Mouse (Mus musculus): ENCODE measurements around the gene Bahd1. TPM values are rescaled to one million over a fixed set of nuclear protein-coding genes. Genes with fewer than 3 reads are reported as not detected.

Gene Bahd1
- total and polyA plus RNA-seq, 3 experiments, result 14.1 to 37.8 (median 32.1) TPM

GRCm38 (mm10) chr2:118882840-118883679 lies 17.1 kb upstream of the Bahd1 start (continued):
- TF ChIP-seq ELF1 (IDR thresholded peaks at IDR 0.05; ENCODE audit: low read depth, low read length), result no peak; the same call in 1 of the 2 replicates
- TF ChIP-seq POLR2A (IDR thresholded peaks at IDR 0.05; ENCODE audit: low read depth, low read length), result no peak
- TF ChIP-seq EP300 (IDR thresholded peaks at IDR 0.05; ENCODE audit: low read length), result peak; percentile 55; the same call in 1 of the 2 replicates
- no peak for TF ChIP-seq MAFK (IDR thresholded peaks at IDR 0.05; ENCODE audit: insufficient replicate concordance, low read length)
- TF ChIP-seq IRF4 (IDR thresholded peaks at IDR 0.05; ENCODE audit: low read depth, low read length), result peak; percentile 75
- peak; percentile 2; the same call in 1 of the 2 replicates for TF ChIP-seq MYC (IDR thresholded peaks at IDR 0.05; ENCODE audit: low read depth, low read length)
- peak; percentile 55 for TF ChIP-seq CHD2 (IDR thresholded peaks at IDR 0.05; ENCODE audit: low read length)
- no peak for TF ChIP-seq ZKSCAN1 (IDR thresholded peaks at IDR 0.05; ENCODE audit: borderline replicate concordance, low read depth, low read length)
- no peak for TF ChIP-seq JUND (conservative IDR thresholded peaks at IDR 0.05; ENCODE audit: low read depth, low read length)
- TF ChIP-seq PAX5 (IDR thresholded peaks at IDR 0.05; ENCODE audit: low read length), result no peak
- peak; percentile 89 for TF ChIP-seq SMC3 (IDR thresholded peaks at IDR 0.05; ENCODE audit: low read depth, low read length)
- peak; percentile 6; the same call in 1 of the 2 replicates for TF ChIP-seq HCFC1 (IDR thresholded peaks at IDR 0.05; ENCODE audit: low read depth, low read length)
- no peak for TF ChIP-seq E2F4 (IDR thresholded peaks at IDR 0.05; ENCODE audit: insufficient replicate concordance, low read depth, low read length)
- no peak for TF ChIP-seq CHD1 (IDR thresholded peaks at IDR 0.05; ENCODE audit: low read depth, low read length)
- TF ChIP-seq MAX (IDR thresholded peaks at IDR 0.05; ENCODE audit: low read length), result peak; percentile 23; the same call in 1 of the 2 replicates
- TF ChIP-seq JUN (IDR thresholded peaks at IDR 0.05; ENCODE audit: insufficient read depth, low read depth, low read length), result no peak
- TF ChIP-seq TBP (conservative IDR thresholded peaks at IDR 0.05; ENCODE audit: low read depth, low read length), result no peak
- no peak for TF ChIP-seq USF2 (conservative IDR thresholded peaks at IDR 0.05; ENCODE audit: low read depth, low read length)

GRCm38 (mm10) chr2:118887440-118887839 lies 12.7 kb upstream of the Bahd1 start:
- peaks cover 17 to 64% of the 10 kb centered on the region in 2 experiments for H3K4me1 ChIP-seq (ENCODE audit: control insufficient read depth in 1 of 2, insufficient read depth in 2 of 2)
- TF ChIP-seq CHD1 (IDR thresholded peaks at IDR 0.05; ENCODE audit: low read depth, low read length) (no peak), POLR2A (IDR thresholded peaks at IDR 0.05; ENCODE audit: low read depth, low read length) (no peak), CHD2 (IDR thresholded peaks at IDR 0.05; ENCODE audit: low read length) (no peak), MAX (IDR thresholded peaks at IDR 0.05; ENCODE audit: low read length) (no peak), SMC3 (IDR thresholded peaks at IDR 0.05; ENCODE audit: low read depth, low read length) (no peak), EP300 (IDR thresholded peaks at IDR 0.05; ENCODE audit: low read length) (no peak), TBP (conservative IDR thresholded peaks at IDR 0.05; ENCODE audit: low read depth, low read length) (no peak), BHLHE40 (IDR thresholded peaks at IDR 0.05; ENCODE audit: low read depth, low read length) (no peak), MEF2A (IDR thresholded peaks at IDR 0.05; ENCODE audit: borderline replicate concordance, low read depth, low read length) (no peak), CTCF (conservative IDR thresholded peaks at IDR 0.05 in 1 of 2, IDR thresholded peaks at IDR 0.05 in 1 of 2; ENCODE audit: low read depth in 2 of 2, low read length in 2 of 2) (no peak), USF2 (conservative IDR thresholded peaks at IDR 0.05; ENCODE audit: low read depth, low read length) (no peak), RAD21 (IDR thresholded peaks at IDR 0.05; ENCODE audit: low read depth, low read length) (no peak), KAT2A (IDR thresholded peaks at IDR 0.05; ENCODE audit: insufficient replicate concordance, low read length) (no peak), TCF12 (IDR thresholded peaks at IDR 0.05; ENCODE audit: low read depth, low read length) (no peak), JUN (IDR thresholded peaks at IDR 0.05; ENCODE audit: insufficient read depth, low read depth, low read length) (no peak), ETS1 (conservative IDR thresholded peaks at IDR 0.05; ENCODE audit: low read depth, low read length) (no peak), USF1 (IDR thresholded peaks at IDR 0.05; ENCODE audit: low read depth, low read length) (no peak), SIN3A (IDR thresholded peaks at IDR 0.05; ENCODE audit: low read length) (no peak)
- peak overlapping the region in 1 of 3 experiments; percentile 11 for H3K4me3 ChIP-seq (replicated peaks in 1 of 3; ENCODE audit: low read depth in 2 of 3, low read length in 2 of 3, poor library complexity in 1 of 3)
- H3K4me2 ChIP-seq (ENCODE audit: insufficient read depth, low read depth, poor library complexity, severe bottlenecking), result no peak overlapping the region
- dilution Hi-C loops (cut with MboI; ENCODE audit: extremely low pct_ligation_motif_present, extremely low pct_unique_long_range_greater_than_20kb, low sequenced_read_pairs) (no loop called here), in situ Hi-C loops (cut with MboI; ENCODE audit: low pct_ligation_motif_present, low pct_unique_long_range_greater_than_20kb, low sequenced_read_pairs) (loop anchor here (25.0 kb wide), 2 partner anchors 300 to 400 kb away; partner anchors contain the start of gene Srp14)
- no peaks in the 10 kb centered on the region for H3K36me3 ChIP-seq (replicated peaks in 1 of 2; ENCODE audit: control insufficient read depth in 1 of 2, insufficient read depth in 1 of 2, low read length in 1 of 2)
- no peak overlapping the region for H3K27ac ChIP-seq (ENCODE audit: insufficient read depth, low read depth)
- no peak for DNase-seq (ENCODE audit: extremely low read depth)
- H3K9ac ChIP-seq (ENCODE audit: insufficient read depth, low read depth), result no peak overlapping the region
- no peaks in the 10 kb centered on the region for H3K9me3 ChIP-seq (replicated peaks; ENCODE audit: low read length)
- H3K79me2 ChIP-seq (replicated peaks; ENCODE audit: control insufficient read depth, extremely low read depth, insufficient read depth, poor library complexity, severe bottlenecking), result no peaks in the 10 kb centered on the region
- H3K27me3 ChIP-seq (replicated peaks), result no peaks in the 10 kb centered on the region
